Mouse (Mus musculus) 3134 (cell line): ENCODE results near the gene 1700123O20Rik.

Experiments used
- DNase-seq: peaks from one replicate; pipeline ENCODE4 v3.0.0-alpha.2; 2011; ENCODE audit warnings: low spot score; ENCODE audit not compliant: insufficient read length; ENCODE audit errors: extremely low read depth

1700123O20Rik gene

DNA sequence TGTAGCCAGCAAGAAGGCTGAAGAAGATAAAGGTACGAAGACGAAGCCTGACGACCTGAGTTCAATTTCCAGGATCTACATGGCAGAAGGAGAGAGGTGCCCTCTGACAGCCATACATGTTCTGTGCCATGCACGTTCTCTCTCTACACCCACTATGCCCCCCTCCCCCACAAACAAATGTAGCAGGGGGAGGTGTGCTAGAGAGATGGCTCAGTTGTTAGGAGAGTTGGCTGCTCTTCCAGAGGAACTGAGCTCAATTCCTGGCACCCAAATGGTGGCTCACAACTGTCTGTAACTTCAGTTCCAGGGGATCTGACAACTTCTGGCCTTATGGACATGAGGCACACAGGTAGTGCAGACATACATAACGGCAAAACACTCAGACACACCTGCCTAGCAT, 9.7 kb upstream of the 1700123O20Rik start:
- no peak for DNase-seq

DNA sequence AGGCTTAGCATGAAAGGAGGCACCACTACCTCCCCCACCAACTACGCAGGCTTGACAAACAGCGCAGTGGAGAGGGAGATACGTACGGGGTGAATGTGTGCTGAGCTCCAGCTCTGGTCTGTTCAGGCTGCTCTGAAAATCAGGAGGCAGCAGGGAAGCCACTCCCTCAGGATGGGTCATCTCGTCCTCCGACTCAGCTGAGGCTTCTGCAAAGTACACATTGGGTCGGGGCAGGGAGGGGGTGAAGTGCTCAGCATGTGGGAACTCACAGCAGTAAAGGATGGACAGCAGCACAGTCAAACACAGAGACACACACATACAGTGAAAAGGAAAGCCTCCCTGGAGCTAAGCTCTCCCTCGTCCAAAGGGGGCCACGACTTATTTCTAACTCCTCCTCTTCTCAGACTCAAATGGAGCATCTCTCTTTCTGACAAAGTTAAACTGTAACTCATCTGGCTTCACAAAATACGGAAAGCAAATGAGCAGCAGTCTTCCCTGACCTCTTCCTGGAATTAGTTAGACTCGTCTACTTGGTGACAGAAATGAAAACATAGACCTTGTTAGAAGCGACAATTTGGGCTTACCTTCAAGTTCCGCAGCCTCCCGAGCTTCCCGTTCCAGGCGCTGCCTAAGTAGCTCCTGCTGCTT, 7.2 kb upstream of the 1700123O20Rik start:
- DNase-seq, result no peak

DNA sequence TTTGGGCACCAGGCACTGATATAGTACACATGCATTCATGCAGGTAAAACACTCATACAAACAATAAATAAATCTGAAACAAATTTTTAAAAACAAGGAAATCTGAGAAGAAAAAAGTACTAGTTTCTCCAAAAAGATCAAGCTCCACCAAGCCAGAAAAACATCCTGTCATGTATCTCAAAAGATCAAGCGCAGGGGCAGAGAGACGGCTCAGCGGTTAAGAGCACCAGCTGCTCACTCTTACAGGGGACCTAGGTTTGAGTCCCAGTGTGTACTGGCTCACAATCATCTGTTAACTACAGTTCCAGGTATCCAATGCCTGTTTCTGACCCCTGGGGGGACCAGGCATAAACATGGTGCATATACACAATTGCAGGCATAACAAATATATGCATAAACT, 3.6 kb upstream of the 1700123O20Rik start:
- no peak for DNase-seq

- DNase-seq, result no peak
These were observed 545 bp upstream of the 1700123O20Rik start for GRCm38 (mm10) chr14:54685471-54685870.

GRCm38 (mm10) chr14:54686522-54687143, 617 bp downstream of the 1700123O20Rik start, which contains the start of gene Acin1:
Gene Acin1 (minus strand): TSS chr14:54686931.
- DNase-seq, result peak; percentile 96

GRCm38 (mm10) chr14:54687251-54687650, 1.2 kb downstream of the 1700123O20Rik start:
- no peak for DNase-seq

DNA sequence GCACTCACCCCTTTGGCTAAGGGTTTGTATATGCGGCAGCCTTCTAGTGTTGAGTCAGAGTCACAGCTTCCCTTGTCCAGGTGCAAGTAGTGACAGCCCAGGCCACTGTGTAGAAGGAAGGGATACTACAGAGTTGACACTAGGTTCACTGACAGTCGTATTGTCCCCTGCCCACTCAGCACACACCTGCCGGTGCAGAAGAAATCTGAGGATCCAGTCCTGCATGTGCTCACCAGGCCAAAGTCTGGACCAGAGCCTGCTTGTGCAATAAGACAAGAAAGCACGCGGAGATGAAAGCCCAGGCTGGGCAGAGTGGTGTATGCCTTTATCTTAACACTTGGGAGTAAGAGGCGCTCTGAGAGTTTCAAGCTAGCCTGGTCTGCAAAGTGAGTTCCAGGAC, 9.0 kb downstream of the 1700123O20Rik start:
- DNase-seq, result no peak

GRCm38 (mm10) chr14:54696752-54697151, 10.7 kb downstream of the 1700123O20Rik start:
- no peak for DNase-seq

- no peak for DNase-seq
These were observed 12.7 kb downstream of the 1700123O20Rik start, which contains the start of gene Gm29776 for GRCm38 (mm10) chr14:54698733-54699132. Gene Gm29776 (minus strand): TSS chr14:54698833.

DNA sequence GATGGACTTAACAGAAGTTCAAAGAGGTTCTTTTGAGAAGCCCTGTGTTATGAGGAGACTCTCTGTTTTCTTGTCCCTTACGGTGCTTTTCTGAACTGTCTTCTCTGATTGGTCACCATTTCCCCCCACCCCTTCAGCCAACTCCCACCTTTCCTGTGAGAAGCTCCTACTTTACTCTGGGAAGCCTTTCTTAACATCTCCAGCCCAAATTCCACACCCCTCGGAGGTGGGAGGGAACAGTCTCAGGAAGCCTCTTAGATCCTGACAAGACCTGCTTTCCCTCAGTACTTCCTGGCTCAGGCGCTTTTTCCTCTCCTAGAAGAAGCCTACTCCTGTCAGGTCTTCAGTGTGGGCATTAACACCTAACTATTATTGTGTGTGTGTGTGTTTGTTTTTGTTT, 13.6 kb downstream of the 1700123O20Rik start:
- no peak for DNase-seq

DNA sequence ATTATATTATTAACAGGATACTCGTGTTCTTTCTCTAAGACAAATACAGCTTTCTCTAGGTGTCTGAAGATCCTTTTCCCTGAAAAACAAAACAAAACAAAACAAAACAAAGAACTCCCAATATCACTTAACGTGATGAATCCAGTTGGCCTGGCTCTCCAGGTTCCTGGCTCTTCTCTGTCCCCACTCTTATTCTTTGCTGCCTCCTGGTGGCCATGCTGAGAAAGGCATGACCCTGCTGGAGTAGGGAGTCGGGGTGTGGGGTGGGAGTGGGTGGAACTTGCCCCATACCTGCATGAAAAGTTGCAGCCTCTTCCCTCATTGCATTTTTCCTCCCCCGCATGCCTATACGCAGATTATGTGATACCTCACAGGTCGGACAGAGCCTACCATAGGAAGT, 15.3 kb downstream of the 1700123O20Rik start:
- DNase-seq, result peak; percentile 40

- DNase-seq, result no peak
These were observed 17.2 kb downstream of the 1700123O20Rik start for GRCm38 (mm10) chr14:54703207-54703606.

DNA sequence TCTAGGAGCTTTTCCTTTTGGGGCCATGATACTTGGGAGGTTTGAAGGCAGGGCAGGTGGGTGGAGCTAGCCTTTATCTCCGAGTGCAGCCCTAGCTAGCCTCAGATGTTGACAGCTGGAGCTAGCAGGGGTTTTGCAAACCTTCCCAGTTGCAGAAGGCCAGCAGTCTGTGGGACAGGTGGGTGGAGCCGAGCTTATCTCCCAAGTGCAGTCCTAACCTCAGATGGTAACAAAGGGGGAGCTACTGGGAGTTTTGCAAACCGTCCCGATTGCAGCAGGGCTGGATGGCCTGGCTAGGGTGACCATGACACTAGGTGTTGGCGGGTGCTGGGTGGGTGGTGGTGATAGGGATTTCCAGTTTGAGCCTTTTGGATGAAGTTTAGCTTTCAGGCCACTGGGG, 19.8 kb downstream of the 1700123O20Rik start:
- DNase-seq, result no peak

DNA sequence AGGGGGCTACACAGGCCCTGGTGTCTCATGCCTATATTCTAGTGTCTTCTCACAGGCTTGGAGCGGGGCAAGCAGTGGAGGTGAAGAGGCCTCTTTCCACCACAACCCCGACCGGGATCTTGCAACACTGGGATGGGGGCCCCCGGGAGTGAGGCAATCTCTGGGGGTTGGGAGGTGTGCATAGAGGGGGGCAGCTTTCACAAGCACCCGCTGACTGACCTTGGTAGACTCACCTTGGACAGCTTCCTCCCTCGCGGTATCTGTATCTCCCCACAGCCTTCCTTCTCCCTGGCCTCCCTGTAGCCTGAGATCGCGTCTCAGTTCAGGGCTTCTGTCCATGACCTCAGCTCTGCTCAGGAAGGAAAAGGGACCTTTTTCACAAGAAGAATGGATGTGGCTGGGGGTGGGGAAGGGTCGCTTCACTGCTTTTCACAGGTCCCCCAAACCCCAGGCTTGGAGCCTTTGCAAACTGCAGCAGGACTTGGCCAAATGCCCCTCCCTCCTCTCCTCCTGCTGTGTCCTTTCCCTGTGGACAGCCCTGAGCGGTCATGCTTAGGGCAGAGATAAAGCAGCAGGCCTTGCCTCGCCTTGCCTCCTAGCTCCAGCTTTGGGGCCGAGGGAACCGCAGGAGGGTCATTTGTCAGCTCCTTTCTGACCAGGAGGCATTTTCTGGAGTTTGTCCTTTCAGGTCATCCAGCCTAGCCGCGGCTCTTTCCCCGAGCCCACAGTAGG, 20.7 kb downstream of the 1700123O20Rik start:
- no peak for DNase-seq

DNA sequence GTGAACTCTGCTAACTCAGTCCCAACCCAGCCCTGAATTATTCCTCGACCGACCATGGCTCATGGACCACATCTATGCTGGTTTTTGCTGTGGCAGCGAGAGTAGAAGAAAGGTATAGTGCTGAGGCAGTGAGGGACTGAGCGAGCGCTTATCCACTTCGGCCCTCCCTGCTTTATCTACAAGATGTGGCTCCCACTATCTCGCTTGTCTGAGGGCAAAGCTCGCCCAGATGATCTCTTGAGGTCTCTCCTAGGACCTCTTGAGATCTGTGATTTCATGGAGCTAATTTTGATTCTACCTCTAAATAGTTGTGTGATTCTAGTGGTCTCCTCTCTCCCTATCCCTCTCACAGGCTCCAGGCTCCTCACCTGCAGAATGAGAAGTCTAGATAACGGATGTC, 23.0 kb downstream of the 1700123O20Rik start:
- DNase-seq, result no peak

- DNase-seq, result no peak
These were observed 26.1 kb downstream of the 1700123O20Rik start, which contains the start of gene Cebpe for GRCm38 (mm10) chr14:54712074-54712473. Gene Cebpe (minus strand): TSS chr14:54712174.

- DNase-seq, result peak; percentile 57
These were observed 26.8 kb downstream of the 1700123O20Rik start for GRCm38 (mm10) chr14:54712861-54713260.

DNA sequence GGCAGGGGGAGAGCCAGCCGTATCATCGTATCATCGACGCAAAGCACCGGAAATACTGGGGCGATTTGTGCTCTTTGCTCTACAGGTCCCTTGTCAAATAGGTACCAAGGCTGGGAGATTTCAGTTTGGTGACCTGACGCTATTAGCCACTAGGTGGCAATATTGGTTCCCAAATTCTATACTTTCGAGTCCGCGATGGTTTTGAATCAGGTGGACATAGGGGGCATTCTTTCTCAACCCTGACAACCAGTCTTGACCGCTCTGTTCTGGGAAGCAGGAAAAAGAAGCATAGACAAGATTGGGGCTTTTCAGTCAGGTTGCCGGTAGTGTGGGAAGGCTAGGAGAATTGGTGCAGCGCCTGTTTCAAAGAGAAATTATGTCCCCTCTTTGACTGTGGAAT, 28.1 kb downstream of the 1700123O20Rik start:
- DNase-seq, result peak; percentile 56

- DNase-seq, result no peak
These were observed 28.6 kb downstream of the 1700123O20Rik start for GRCm38 (mm10) chr14:54714617-54715081.

GRCm38 (mm10) chr14:54715402-54715801, 29.4 kb downstream of the 1700123O20Rik start:
- DNase-seq, result no peak

GRCm38 (mm10) chr14:54720041-54720440, 34.0 kb downstream of the 1700123O20Rik start:
- DNase-seq, result no peak
